Mouse (Mus musculus) heart, embryonic 14.5 days (tissue): ENCODE data around the gene Vgf. TPM values are rescaled to one million over a fixed set of nuclear protein-coding genes. Genes with fewer than 3 reads are reported as not detected.

Experiments used
- ATAC-seq: fragments of 200-750 bp; cut with Nextera tagmentation; 2 replicates; pipeline ENCODE4 v1.8.0; 2017; ENCODE audit warnings: low read depth, moderate TSS enrichment; ENCODE audit not compliant: insufficient number of reproducible peaks, insufficient read depth, low FRiP score
- H3K27ac ChIP-seq, 2 experiments: fragments of 200-500 bp in 1 of 2; fragments of 300-500 bp in 1 of 2; sonication (generic) in 1 of 2; replicated peaks in 1 of 2; 2 replicates each; pipeline ENCODE4 v1.5.1; 2012 to 2014; ENCODE audit warnings: low read depth in 2 of 2, low read length in 2 of 2, control low read depth in 1 of 2, mild to moderate bottlenecking in 1 of 2, mixed read lengths in 1 of 2; ENCODE audit not compliant: control insufficient read depth in 1 of 2, insufficient read depth in 1 of 2
- H3K27me3 ChIP-seq: fragments of 300-500 bp; sonication (generic); 2 replicates; pipeline ENCODE4 v1.6.1; 2014; ENCODE audit warnings: mild to moderate bottlenecking, low read length, control low read depth; ENCODE audit not compliant: control insufficient read depth, insufficient read depth
- H3K36me3 ChIP-seq: fragments of 300-500 bp; sonication (generic); 2 replicates; pipeline ENCODE4 v1.6.1; 2014; ENCODE audit warnings: mild to moderate bottlenecking, control low read depth, low read length, mixed read lengths; ENCODE audit not compliant: control insufficient read depth, insufficient read depth
- H3K4me1 ChIP-seq, 2 experiments: fragments of 200-500 bp in 1 of 2; fragments of 300-500 bp in 1 of 2; sonication (generic) in 1 of 2; 2 replicates each; pipeline ENCODE4 v1.6.1; 2012 to 2014; ENCODE audit warnings: low read length in 2 of 2, control low read depth in 1 of 2, mixed read lengths in 1 of 2; ENCODE audit not compliant: control insufficient read depth in 2 of 2, insufficient read depth in 2 of 2
- H3K4me2 ChIP-seq: fragments of 300-500 bp; sonication (generic); 2 replicates; pipeline ENCODE4 v1.6.1; 2014; ENCODE audit warnings: mild to moderate bottlenecking, low read length
- H3K4me3 ChIP-seq, 2 experiments: fragments of 200-500 bp in 1 of 2; fragments of 300-500 bp in 1 of 2; sonication (generic) in 1 of 2; 2 replicates each; pipeline ENCODE4 v1.5.1; 2012 to 2014; ENCODE audit warnings: low read length in 2 of 2, mild to moderate bottlenecking in 2 of 2, control low read depth in 1 of 2, low read depth in 1 of 2, moderate library complexity in 1 of 2; ENCODE audit not compliant: control insufficient read depth in 1 of 2, insufficient read depth in 1 of 2
- H3K9ac ChIP-seq: fragments of 300-500 bp; sonication (generic); 2 replicates; pipeline ENCODE4 v1.6.1; 2014; ENCODE audit warnings: mild to moderate bottlenecking, low read length
- H3K9me3 ChIP-seq: fragments of 300-500 bp; sonication (generic); 2 replicates; pipeline ENCODE4 v1.6.1; 2016; ENCODE audit warnings: low read length, control low read depth; ENCODE audit not compliant: control insufficient read depth
- WGBS: fragments of 180-500 bp; shearing (Covaris S2); extraction: QIAGEN DNeasy Blood & Tissue Kit; methylation state at CpG from one replicate; pipeline ENCODE4 v1.1.7; 2014; 5-methylcytosine and 5-hydroxymethylcytosine counted together
- polyA plus RNA-seq: library from polyadenylated mRNA; unstranded; fragments of >200 nt; fragmentation: Nextera tagmentation; extraction: Ambion mirVana; gene quantifications from 2 replicates; pipeline ENCODE4 v1.2.1, GENCODE M21; 2014

Gene Vgf
- polyA plus RNA-seq, 1 experiment from 2014 or later: not detected

- no peak for ATAC-seq
- Histone ChIP-seq H3K36me3 (peaks cover 62% of the 10 kb centered on the region), H3K9me3 (no peaks in the 10 kb centered on the region), H3K4me3 (no peak overlapping the region), H3K4me1 (peaks cover 4 to 6% of the 10 kb centered on the region in 2 experiments; a peak in 3 of 4 replicates), H3K27me3 (no peaks in the 10 kb centered on the region), H3K4me2 (no peak overlapping the region), H3K9ac (no peak overlapping the region), H3K27ac (no peak overlapping the region)
- 89% methylated on average over 10 of the region's 10 CpGs for WGBS
Measured at GRCm38 (mm10) chr5:137041442-137041841, 15.2 kb downstream of the Vgf start.

DNA sequence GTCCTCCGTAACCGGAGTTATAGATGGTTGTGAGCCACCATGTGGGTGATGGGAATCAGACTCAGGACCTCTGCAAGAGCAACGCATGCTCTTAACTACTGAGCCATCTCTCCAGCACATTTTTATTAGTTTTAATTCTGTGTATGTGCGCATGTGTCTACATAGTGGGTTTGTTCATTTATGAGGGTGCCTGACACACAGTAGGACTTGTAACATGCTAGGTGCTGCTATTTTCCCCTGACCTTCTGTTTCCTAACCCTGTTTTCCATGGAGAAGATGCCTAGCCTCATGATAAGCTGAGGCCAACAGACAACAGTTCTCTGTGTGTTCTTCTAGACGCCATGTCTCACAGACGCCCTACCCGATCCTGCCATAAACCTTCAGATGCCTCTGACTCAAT, 17.8 kb downstream of the Vgf start:
- 91% methylated on average over 7 of the region's 7 CpGs for WGBS
- Histone ChIP-seq H3K9me3 (no peaks in the 10 kb centered on the region), H3K9ac (no peak overlapping the region)

DNA sequence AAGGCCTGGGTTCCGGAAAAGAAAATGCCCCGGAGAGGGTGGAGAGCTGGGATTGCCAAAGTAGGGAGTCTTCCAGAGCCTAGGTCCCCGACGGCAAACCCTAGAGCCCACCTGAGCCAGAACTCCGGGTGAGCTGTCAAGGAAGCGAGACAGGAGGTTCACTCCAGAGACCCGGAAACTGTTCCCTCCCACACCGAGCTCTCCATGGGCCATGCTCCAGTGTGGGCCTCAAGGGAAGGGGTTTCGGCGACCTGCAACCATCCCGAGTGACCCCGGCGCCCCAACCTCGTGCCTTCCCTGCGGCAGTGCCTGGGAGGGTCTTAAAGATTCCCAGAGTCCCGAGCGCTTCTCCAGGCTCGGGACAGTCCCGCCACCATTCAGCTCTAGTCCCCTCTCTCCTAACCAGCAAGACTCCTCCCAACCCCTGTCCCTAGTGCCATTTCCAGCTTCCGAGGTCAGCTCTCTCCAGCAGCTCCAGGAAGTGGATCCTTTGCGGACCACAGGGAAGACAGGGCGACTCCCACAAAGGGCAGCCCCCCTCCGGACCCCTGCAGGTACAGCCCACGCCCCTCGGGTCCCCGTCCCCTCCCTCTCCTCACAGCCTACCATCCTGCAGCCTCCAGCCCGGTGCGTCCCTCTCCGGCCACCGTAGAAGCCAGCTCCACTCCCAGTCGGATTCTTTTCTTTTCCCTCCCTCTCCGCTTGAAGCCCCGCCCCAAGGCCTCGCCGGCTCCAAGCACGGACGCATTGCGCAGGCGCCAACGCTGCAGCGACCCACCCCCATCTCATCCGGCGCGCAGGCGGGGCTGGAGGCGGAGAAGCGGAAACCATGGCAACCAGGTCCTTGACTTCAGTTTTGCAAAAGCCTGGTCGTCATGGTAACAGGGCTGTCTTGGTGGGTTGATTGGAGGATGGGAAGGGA, 19.5 kb downstream of the Vgf start, which contains the start of gene Ap1s1:
Gene Ap1s1 (minus strand): TSS at position 734 of the 922 bp plus-strand sequence.
- Histone ChIP-seq H3K4me2 (peak within 1 kb of the TSS; percentile 90), H3K36me3 (peaks cover 22% of the 10 kb centered on the region), H3K27me3 (no peaks in the 10 kb centered on the region), H3K4me3 (peak within 1 kb of the TSS; percentile 70 to 72), H3K4me1 (peaks cover 5 to 6% of the 10 kb centered on the region in 2 experiments; a peak in 3 of 4 replicates), H3K9me3 (no peaks in the 10 kb centered on the region), H3K27ac (peak within 1 kb of the TSS; percentile 25 to 55; a peak in 3 of 4 replicates), H3K9ac (peak within 1 kb of the TSS; percentile 89)
- peak; percentile 83 for ATAC-seq
- WGBS: under 1% methylated on average over 46 of the region's 48 CpGs

More for the DNA sequence above, 17.8 kb downstream of the Vgf start:
- ATAC-seq: no peak
- Histone ChIP-seq H3K4me1 (peaks cover 5 to 6% of the 10 kb centered on the region in 2 experiments; a peak in 3 of 4 replicates), H3K4me2 (no peak overlapping the region), H3K27me3 (no peaks in the 10 kb centered on the region), H3K36me3 (peaks cover 37% of the 10 kb centered on the region), H3K4me3 (no peak overlapping the region), H3K27ac (no peak overlapping the region)

GRCm38 (mm10) chr5:137046324-137046718, 20.1 kb downstream of the Vgf start:
- Histone ChIP-seq H3K4me1 (peaks cover 5 to 6% of the 10 kb centered on the region in 2 experiments; a peak in 3 of 4 replicates), H3K9ac (no peak overlapping the region), H3K27ac (no peak overlapping the region), H3K9me3 (no peaks in the 10 kb centered on the region), H3K4me3 (peak overlapping the region; percentile 34 to 72), H3K36me3 (peaks cover 17% of the 10 kb centered on the region), H3K4me2 (peak overlapping the region; percentile 90), H3K27me3 (no peaks in the 10 kb centered on the region)
- 29% methylated on average over 5 of the region's 5 CpGs for WGBS
- ATAC-seq: no peak

- Histone ChIP-seq H3K4me2 (no peak overlapping the region), H3K27me3 (no peaks in the 10 kb centered on the region), H3K36me3 (peaks cover 10% of the 10 kb centered on the region), H3K9me3 (no peaks in the 10 kb centered on the region), H3K9ac (no peak overlapping the region), H3K4me3 (no peak overlapping the region), H3K4me1 (peaks cover 5 to 6% of the 10 kb centered on the region in 2 experiments; a peak in 3 of 4 replicates), H3K27ac (no peak overlapping the region)
- ATAC-seq: no peak
Measured at GRCm38 (mm10) chr5:137046991-137047390, 20.8 kb downstream of the Vgf start.

DNA sequence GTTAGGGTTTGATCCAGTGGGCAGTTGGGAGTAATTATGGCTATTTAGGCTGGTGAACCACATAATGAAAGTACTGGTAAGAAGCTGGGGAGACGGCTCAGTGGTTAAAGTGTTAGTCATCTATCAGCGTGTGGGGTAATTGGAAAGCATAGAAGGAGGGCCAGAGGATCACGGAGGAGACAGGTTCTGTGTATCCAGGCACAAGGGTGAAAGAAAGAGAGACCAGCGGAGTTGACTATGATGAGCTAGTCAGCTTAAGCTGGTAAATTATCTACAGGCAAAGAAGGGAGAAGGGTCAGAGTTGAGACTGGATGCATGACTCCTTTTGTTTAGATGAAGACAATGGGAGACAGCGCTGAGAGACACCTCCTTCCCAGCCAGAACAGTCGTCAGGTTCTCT, 24.9 kb downstream of the Vgf start:
- no peaks in the 10 kb centered on the region for H3K9me3 ChIP-seq
- H3K4me3 ChIP-seq: no peak overlapping the region
- no peak for ATAC-seq
- H3K36me3 ChIP-seq: no peaks in the 10 kb centered on the region
- H3K9ac ChIP-seq: no peak overlapping the region
- H3K4me1 ChIP-seq: peaks cover 0 to 4% of the 10 kb centered on the region in 2 experiments; a peak in 1 of 4 replicates
- H3K4me2 ChIP-seq: no peak overlapping the region
- no peaks in the 10 kb centered on the region for H3K27me3 ChIP-seq
- 64% methylated on average over 6 of the region's 6 CpGs for WGBS
- H3K27ac ChIP-seq: no peak overlapping the region

GRCm38 (mm10) chr5:137051914-137052505, 25.8 kb downstream of the Vgf start:
- Histone ChIP-seq H3K27ac (no peak overlapping the region), H3K4me1 (no peaks in the 10 kb centered on the region), H3K36me3 (no peaks in the 10 kb centered on the region), H3K9ac (no peak overlapping the region), H3K9me3 (no peaks in the 10 kb centered on the region), H3K4me2 (no peak overlapping the region), H3K4me3 (no peak overlapping the region), H3K27me3 (no peaks in the 10 kb centered on the region)
- no peak for ATAC-seq
- WGBS: 74% methylated on average over 5 of the region's 5 CpGs
